9 mouse cellular contexts compared by ENCODE assay signal in genomic region chr6:136172801-136173190, GRCm38 (mm10). TPM values are rescaled to one million over a fixed set of nuclear protein-coding genes. Genes with fewer than 3 reads are reported as not detected.
A peak's percentile ranks its signal among the peaks of the same experiment; 100 is the strongest.
DNase-seq lines count a peak whose midpoint lies in the region; ATAC-seq lines count a peak whose summit lies in the region.
"Had no signal": no experiment of that assay in that cellular context is flagged by ENCODE, and none has a peak within 500 bp of the region (broad histone marks: within the 10 kb centered on the region; RNA-seq: fewer than 3 reads in every experiment).

No protein-coding gene starts in this region.

- peaks cover 20% of the 10 kb centered on the region for H3K4me1 ChIP-seq in heart, embryonic 15.5 days (replicated peaks)
- H3K4me1 ChIP-seq in forebrain, embryonic 12.5 days: peaks cover 17% of the 10 kb centered on the region
- H3K4me1 ChIP-seq in midbrain, embryonic 10.5 days: peaks cover 21% of the 10 kb centered on the region

- H3K4me2 ChIP-seq in heart, embryonic 15.5 days: peak overlapping the region; percentile 87
- peak overlapping the region; percentile 98 for H3K4me2 ChIP-seq in forebrain, embryonic 12.5 days

- WGBS in heart, embryonic 15.5 days: 1% methylated on average over 15 of the region's 15 CpGs
- under 1% methylated on average over 15 of the region's 15 CpGs for WGBS in forebrain, embryonic 12.5 days
- under 1% methylated on average over 15 of the region's 15 CpGs for WGBS in midbrain, embryonic 10.5 days

- intact Hi-C loops in heart, postnatal 10 days (cut with DNase I): no loop called here
- intact Hi-C loops in gastrocnemius, postnatal 36 days (cut with DNase I): loop anchor here (10.0 kb wide), 1 partner anchor 268 kb away; no protein-coding TSS in a partner anchor

- ATAC-seq in heart, embryonic 15.5 days (replicated peaks; ENCODE audit: insufficient number of reproducible peaks, insufficient read depth, low FRiP score, low read depth): no peak
- ATAC-seq in forebrain, embryonic 12.5 days (ENCODE audit: low FRiP score): peak; percentile 51

- no peaks in the 10 kb centered on the region for H3K36me3 ChIP-seq in heart, embryonic 15.5 days
- no peaks in the 10 kb centered on the region for H3K36me3 ChIP-seq in forebrain, embryonic 12.5 days (replicated peaks)
- H3K36me3 ChIP-seq in midbrain, embryonic 10.5 days: no peaks in the 10 kb centered on the region
- H3K36me3 ChIP-seq: G1E had no signal

- peak overlapping the region; percentile 14; the same call in 1 of the 2 replicates for H3K9ac ChIP-seq in heart, embryonic 15.5 days
- H3K9ac ChIP-seq in forebrain, embryonic 12.5 days: peak overlapping the region; percentile 63

- no peaks in the 10 kb centered on the region for H3K9me3 ChIP-seq in heart, embryonic 15.5 days (replicated peaks)
- H3K9me3 ChIP-seq in forebrain, embryonic 12.5 days: no peaks in the 10 kb centered on the region
- H3K9me3 ChIP-seq in midbrain, embryonic 10.5 days (replicated peaks): no peaks in the 10 kb centered on the region

- DNase-seq in heart, postnatal 10 days: no peak
- peak; percentile 34 for DNase-seq in Muller cell, postnatal 12 days (ENCODE audit: inconsistent ontology term)
- DNase-seq in midbrain, embryonic 10.5 days (ENCODE audit: low spot score): peak; percentile 48
- no peak for DNase-seq in spleen, postnatal 10 days (ENCODE audit: low spot score in 2 of 2)
- no peak for DNase-seq in frontal cortex, postnatal 36 days (ENCODE audit: low spot score in 2 of 2)
- DNase-seq in gastrocnemius, postnatal 36 days: no peak

- peaks cover 56% of the 10 kb centered on the region for H3K27me3 ChIP-seq in heart, embryonic 15.5 days
- H3K27me3 ChIP-seq in forebrain, embryonic 12.5 days: peaks cover 55% of the 10 kb centered on the region
- H3K27me3 ChIP-seq in midbrain, embryonic 10.5 days (ENCODE audit: low read depth, poor library complexity, severe bottlenecking): peaks cover 45% of the 10 kb centered on the region

- no peak overlapping the region for H3K27ac ChIP-seq in heart, embryonic 15.5 days
- H3K27ac ChIP-seq in forebrain, embryonic 12.5 days: peak overlapping the region; percentile 65
- H3K27ac ChIP-seq in midbrain, embryonic 10.5 days (replicated peaks): peak overlapping the region; percentile 55

- peak overlapping the region; percentile 50 for H3K4me3 ChIP-seq in heart, embryonic 15.5 days
- H3K4me3 ChIP-seq in forebrain, embryonic 12.5 days (replicated peaks): peak overlapping the region; percentile 61
- peak overlapping the region; percentile 69 for H3K4me3 ChIP-seq in midbrain, embryonic 10.5 days

RNA-seq across cellular contexts. Expression of gene Grin2b, which starts 0.5 kb away (rescaled TPM):
- polyA plus RNA-seq in heart, embryonic 15.5 days (2015; fragmentation: Nextera tagmentation; extraction: Ambion mirVana): 0.29 and 0.53 TPM in 2 replicates
- total RNA-seq in heart, postnatal 10 days (2021): under 1 TPM in 1 of 2 experiments, not detected in 1; under 0.01 TPM
- polyA plus RNA-seq in forebrain, embryonic 12.5 days (2016; fragmentation: Nextera tagmentation; extraction: Ambion mirVana): 7.3 and 9.5 TPM in 2 replicates
- 0.09 and 1.4 TPM in 2 replicates for polyA plus RNA-seq in midbrain, embryonic 10.5 days (2016; fragmentation: Nextera tagmentation; extraction: Ambion mirVana)
- total RNA-seq in gastrocnemius, postnatal 36 days (2021): under 1 TPM; 0.02 to 0.03 TPM
- polyA plus RNA-seq: G1E had no signal

Comparison
In these comparisons a context has a peak if more than half of its experiments do, and no peak if none do; other contexts are left out.
1. DNase-seq: peak in Muller cell, postnatal 12 days (single experiment) and midbrain, embryonic 10.5 days (single experiment); none in heart, postnatal 10 days (0 of 2), spleen, postnatal 10 days (0 of 2), frontal cortex, postnatal 36 days (0 of 2) and gastrocnemius, postnatal 36 days (0 of 2).
2. Peak in every context shown above with its lines, with median percentiles within 50 percentile points of each other: H3K4me3 ChIP-seq.